Mouse (Mus musculus): ENCODE results near the gene Fam53a.

Fam53a gene

DNA sequence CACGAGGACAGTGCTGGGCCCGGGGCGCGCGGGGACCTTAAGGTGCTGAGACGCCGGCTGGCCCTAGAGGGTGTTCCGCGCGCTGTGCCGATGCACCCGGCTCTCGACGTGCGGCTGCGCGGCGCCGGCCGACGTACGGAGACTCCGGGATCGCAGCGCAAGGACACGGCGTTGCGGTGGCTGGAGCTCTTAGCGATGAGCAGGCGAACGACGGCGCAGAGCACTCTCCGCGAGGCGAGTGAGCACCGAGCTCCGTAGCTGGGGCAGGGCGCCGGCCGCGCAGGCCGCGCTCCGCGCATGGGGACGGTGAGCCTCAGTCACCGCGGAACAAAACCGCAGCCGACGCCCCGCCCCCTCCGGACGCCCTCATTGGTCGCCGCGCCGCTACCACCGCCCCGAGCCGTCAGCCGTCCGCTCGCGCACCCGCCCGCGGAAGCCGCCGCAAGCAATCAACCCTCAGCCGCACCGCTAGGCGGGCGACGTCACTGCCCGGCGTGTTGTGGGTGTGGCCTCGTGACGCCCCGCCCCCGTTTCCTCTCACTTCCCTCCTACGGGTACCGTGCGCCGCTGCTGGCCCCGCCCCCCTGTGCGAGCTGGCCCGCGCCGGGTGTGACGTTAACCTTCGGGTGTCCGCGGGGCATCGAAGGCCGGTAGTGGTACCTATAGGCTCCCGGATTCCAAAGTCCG, at the start of gene Fam53a, which contains the start of gene Gm9903:
TSS of gene Fam53a (minus strand) at position 335 of the 687 bp plus-strand sequence.
TSS of gene Gm9903 (plus strand) at position 625 of the 687 bp plus-strand sequence.
- DNase-seq (ENCODE audit: low spot score in 2 of 2): peak; percentile 98 to 100

GRCm38 (mm10) chr5:33678244-33678643, 48.8 kb upstream of the Fam53a start:
- no peak for DNase-seq (ENCODE audit: low spot score in 2 of 2)

DNA sequence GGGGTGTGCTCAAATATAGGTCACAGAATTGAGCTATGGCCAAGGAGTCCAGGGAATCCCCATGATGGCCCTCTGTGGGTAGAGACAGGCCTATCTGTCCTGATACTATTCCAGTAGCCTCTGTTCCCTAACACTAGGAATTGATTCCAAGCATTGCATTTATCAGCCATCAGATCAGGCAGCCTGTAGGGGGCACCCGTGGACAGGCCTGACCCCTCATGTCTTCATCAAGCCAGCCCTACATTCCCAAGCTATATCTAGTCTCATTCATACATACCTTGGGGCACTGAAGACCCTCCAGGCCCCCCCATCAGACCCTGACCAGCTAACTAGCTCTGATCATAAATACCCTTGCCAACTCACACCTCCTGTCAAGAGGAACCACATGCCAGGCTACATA, 46.5 kb upstream of the Fam53a start:
- DNase-seq (ENCODE audit: low spot score in 2 of 2): peak in 1 of 2 experiments; percentile 68

DNA sequence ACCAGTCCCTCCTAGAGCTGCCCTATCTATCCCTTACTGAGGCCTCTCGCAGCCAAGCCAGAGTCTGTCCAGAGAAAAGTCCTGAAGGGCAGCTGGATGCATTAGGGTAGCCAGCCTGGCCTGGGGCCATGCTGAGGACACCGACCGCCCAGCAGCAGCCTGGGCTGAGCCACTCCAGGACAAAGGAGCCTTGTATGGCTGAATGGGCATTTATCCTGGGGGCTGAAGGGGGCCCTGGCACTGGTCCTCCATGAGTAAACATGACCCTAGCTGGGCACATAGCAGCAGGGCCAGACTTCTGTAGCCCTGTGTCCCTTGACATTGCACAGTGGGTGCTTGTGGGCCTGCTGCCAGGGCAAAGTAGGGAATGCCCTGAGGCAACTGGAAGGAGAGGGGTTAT, 45.0 kb upstream of the Fam53a start:
- peak; percentile 49 to 75 for DNase-seq (ENCODE audit: low spot score in 2 of 2)

- no peak for DNase-seq (ENCODE audit: low spot score in 2 of 2)
These were observed 42.2 kb upstream of the Fam53a start for GRCm38 (mm10) chr5:33671659-33672058.

- no peak for DNase-seq (ENCODE audit: low spot score in 2 of 2)
These were observed 38.8 kb upstream of the Fam53a start for GRCm38 (mm10) chr5:33668223-33668622.

DNA sequence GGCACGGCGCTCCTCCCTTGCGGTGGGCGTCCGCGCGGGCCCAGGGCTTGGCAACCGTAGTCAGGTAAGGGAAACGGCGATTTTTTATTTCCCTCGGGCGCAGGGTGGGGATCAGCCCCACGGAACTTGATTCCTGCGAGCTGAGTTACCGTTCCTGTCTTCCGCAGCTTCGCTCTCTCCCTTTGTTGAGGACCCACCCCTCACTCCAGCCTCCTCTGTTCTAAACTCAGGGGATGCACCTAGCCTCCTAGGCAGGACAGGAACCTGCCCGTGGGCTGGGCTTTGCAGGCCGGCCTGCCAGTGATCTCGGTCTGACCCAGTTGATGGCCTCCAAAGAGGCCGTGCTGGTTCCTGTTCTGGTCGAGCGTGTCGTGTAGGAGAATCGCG, 29.2 kb upstream of the Fam53a start:
- no peak for DNase-seq (ENCODE audit: low spot score in 2 of 2)

DNA sequence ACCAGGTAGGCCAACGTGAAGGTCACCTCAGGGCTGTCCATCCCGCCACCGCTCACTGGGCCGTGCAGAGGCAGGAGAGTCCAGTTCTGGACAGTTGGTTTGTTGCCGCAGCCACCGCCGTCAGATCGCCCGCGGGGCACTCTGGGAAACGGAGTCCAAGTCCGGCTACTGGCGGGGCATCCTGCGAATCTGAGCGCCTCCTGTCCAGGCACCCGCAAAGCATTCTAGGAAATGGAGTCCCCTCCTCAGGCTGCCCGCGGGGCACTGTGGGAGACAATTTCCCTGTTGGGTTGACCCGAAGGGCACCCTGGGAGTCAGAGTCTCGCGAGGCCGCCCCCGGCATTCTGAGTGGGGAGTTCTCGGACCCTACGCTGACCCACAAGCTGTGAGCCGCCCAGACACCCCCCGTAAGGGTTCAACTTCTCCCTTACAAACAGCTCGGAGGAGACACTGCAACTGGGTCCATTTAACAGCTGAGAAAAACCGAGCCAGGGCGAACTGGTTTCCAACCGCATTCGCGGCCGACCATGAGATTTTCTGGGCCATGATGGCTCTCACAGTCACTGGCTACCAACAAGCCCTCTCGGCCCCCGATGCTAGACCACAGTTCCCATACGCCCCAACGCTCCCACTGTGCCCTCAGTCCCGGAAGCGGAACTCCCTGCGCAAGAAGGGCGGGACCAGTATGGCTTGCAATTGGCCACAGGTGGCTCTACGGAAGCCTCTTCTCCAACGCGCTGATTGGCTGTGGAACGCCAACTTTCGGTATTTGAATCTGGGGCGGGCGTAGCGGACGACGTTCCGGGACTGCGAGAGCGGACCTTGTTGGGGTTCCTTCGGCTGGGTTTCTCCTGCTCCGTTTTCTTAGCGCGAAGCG, 28.6 kb upstream of the Fam53a start, which contains the start of the genes Tacc3 and Tmem129:
TSS of gene Tacc3 (plus strand) at position 342 of the 877 bp plus-strand sequence.
TSS of gene Tmem129 (minus strand) at position 630 of the 877 bp plus-strand sequence.
- peak; percentile 97 to 99 for DNase-seq (ENCODE audit: low spot score in 2 of 2)

GRCm38 (mm10) chr5:33657251-33657786, 27.9 kb upstream of the Fam53a start:
- no peak for DNase-seq (ENCODE audit: low spot score in 2 of 2)

- DNase-seq (ENCODE audit: low spot score in 2 of 2): no peak
These were observed 27.3 kb upstream of the Fam53a start for GRCm38 (mm10) chr5:33656739-33657138.

DNA sequence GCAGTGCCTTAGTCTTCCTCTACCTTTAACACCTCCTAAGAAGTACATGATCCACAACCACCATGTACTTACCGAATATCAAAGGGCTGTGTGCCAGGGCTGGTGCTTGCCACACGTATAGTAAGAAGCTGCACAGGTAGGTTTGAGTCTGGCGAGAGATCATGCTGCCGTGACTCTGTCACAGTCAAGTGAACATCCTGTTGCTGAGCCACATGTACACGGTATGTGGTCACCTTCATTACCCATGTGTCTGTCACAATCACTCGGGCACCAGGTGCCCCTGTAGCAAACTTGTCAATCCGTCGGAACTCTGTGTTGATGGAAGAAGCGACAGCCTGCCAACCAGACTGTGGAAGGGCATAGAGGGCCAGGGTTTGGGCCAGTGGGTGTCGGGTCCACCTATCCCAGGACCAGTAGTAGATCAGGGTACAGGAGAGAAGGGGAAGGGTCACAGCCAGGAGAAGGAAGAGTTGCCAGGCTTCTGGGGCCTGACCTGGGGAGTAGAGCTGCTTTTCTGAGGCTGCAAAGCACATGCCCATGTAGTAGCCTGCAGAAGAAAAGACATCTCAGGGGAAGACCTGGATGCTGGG, 25.9 kb upstream of the Fam53a start:
- DNase-seq (ENCODE audit: low spot score in 2 of 2): no peak

GRCm38 (mm10) chr5:33654424-33654823, 25.0 kb upstream of the Fam53a start:
- DNase-seq (ENCODE audit: low spot score in 2 of 2): no peak

DNA sequence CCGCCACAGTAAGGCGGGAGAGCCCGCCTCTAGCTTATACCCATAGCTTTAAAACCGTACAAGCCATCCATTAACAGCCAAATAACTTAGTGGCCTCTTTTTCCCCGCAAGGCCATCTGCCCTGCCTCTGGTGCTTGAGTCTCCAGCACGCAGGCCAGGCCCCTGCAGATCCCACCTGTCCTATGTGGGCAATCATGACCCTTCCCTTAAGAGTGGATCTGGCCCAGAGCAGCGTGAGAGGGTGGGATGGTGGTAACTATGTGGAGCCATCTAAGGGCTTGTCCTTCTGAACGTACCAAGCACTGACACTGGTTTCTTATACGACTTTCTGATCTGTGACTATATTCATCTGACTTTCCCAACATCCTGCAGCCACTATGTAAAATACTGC, 23.3 kb upstream of the Fam53a start:
- no peak for DNase-seq (ENCODE audit: low spot score in 2 of 2)

- peak; percentile 90 to 96 for DNase-seq (ENCODE audit: low spot score in 2 of 2)
These were observed 22.7 kb upstream of the Fam53a start, which contains the start of gene Slbp for GRCm38 (mm10) chr5:33651921-33652782. TSS of gene Slbp (minus strand) at chr5:33652574.

GRCm38 (mm10) chr5:33651541-33651920, 22.1 kb upstream of the Fam53a start:
- DNase-seq (ENCODE audit: low spot score in 2 of 2): no peak

- no peak for DNase-seq (ENCODE audit: low spot score in 2 of 2)
These were observed 21.6 kb upstream of the Fam53a start for GRCm38 (mm10) chr5:33651017-33651416.

- DNase-seq (ENCODE audit: low spot score in 2 of 2): peak in 1 of 2 experiments; percentile 58
These were observed 11.2 kb upstream of the Fam53a start for GRCm38 (mm10) chr5:33640652-33641051.

DNA sequence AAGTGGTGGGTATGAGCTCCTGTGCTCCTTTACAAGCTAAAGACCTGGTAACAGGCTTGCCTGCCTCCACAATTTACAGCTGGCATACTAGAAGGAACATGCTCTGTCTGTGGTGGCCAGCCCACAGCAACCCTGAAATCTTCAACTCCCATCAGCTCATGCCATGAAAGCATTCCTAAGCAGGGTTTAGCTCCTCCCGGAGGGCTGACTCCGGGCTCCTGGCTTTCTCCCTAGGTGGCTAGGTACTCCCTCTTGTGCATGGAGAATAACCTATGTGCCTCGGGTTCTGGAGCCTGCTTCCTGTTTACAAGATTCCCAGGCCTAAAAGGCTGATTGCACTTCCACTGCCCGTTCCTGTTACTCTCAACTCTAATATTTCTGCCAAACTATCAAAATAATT, 9.4 kb upstream of the Fam53a start:
- no peak for DNase-seq (ENCODE audit: low spot score in 2 of 2)

GRCm38 (mm10) chr5:33637606-33638350, 8.3 kb upstream of the Fam53a start:
- DNase-seq (ENCODE audit: low spot score in 2 of 2): no peak

DNA sequence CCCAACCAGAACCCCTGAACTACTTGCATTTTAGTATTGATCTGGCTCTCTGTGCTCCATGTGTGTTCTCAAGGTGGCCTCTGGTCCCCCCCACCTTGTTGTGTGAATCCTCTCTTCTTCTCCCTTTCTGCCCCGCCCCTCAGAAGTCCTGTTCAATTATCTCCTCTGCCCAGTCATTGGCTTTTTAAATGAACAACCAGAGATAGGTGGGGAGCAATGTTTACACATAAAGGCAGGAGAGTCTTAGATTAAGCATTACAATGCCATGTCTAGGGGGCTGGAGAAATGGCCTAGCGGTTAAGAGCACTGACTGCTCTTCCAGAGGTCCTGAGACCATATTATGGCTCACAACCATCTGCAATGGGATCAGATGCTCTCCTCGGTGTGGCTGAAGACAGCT, 5.9 kb upstream of the Fam53a start:
- no peak for DNase-seq (ENCODE audit: low spot score in 2 of 2)

All from left cerebral cortex, adult 9 months (tissue).